Mouse (Mus musculus): ENCODE results near the gene Fam19a5.

DNA sequence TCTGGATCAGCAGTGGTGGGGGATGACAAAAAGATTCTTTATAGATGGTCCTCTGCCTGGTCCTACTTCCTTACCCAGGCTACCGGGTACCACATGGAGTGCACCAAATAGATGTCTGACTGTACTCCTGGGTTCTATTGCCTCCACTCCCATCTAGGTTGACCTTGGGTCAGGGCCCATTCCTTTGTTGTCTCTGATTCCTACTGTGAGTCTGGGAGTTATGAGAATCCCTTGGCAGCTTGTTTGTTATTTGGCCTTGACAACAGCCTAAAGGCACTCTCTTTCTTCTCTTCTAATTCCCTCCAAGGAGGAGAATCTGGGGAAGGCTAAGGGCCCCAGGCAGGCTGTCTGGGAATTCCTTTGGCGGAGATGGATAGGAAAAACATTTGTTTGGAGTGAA lies 105.6 kb downstream of the Fam19a5 start:
- TF ChIP-seq POLR2A (IDR thresholded peaks at IDR 0.05; ENCODE audit: low read depth, low read length), result no peak
- no peak for TF ChIP-seq CTCF (IDR thresholded peaks at IDR 0.05; ENCODE audit: borderline replicate concordance, insufficient read depth, low read length)

Measured in embryonic fibroblast, embryonic 13.5 days (primary cell).